Mouse (Mus musculus) hindbrain, embryonic 11.5 days (tissue): ENCODE data around the gene Pard6a. TPM values are rescaled to one million over a fixed set of nuclear protein-coding genes. Genes with fewer than 3 reads are reported as not detected.

Experiments used
- ATAC-seq: fragments of 200-750 bp; cut with Nextera tagmentation; 2 replicates; pipeline ENCODE4 v1.8.0; 2017; ENCODE audit warnings: mild to moderate bottlenecking, moderate TSS enrichment, moderate library complexity; ENCODE audit not compliant: low FRiP score
- DNase-seq: peaks from one replicate; pipeline ENCODE4 v3.0.0-alpha.2; 2015; ENCODE audit warnings: low spot score
- H3K27ac ChIP-seq: fragments of 300-500 bp; sonication (generic); 2 replicates; pipeline ENCODE4 v1.5.1; 2014; ENCODE audit warnings: mild to moderate bottlenecking, low read depth, low read length
- H3K27me3 ChIP-seq: fragments of 300-500 bp; sonication (generic); 2 replicates; pipeline ENCODE4 v1.6.1; 2014; ENCODE audit warnings: mild to moderate bottlenecking, low read length, moderate library complexity, mixed read lengths; ENCODE audit not compliant: control insufficient read depth, insufficient read depth
- H3K36me3 ChIP-seq: fragments of 300-500 bp; sonication (generic); 2 replicates; pipeline ENCODE4 v1.6.1; 2014; ENCODE audit warnings: mild to moderate bottlenecking, low read length, moderate library complexity, mixed read lengths; ENCODE audit not compliant: control insufficient read depth, insufficient read depth
- H3K4me1 ChIP-seq: fragments of 300-500 bp; sonication (generic); replicated peaks from 2 replicates; pipeline ENCODE4 v1.6.1; 2014; ENCODE audit warnings: low read length, mixed read lengths; ENCODE audit not compliant: control insufficient read depth, insufficient read depth
- H3K4me2 ChIP-seq: fragments of 300-500 bp; sonication (generic); replicated peaks from 2 replicates; pipeline ENCODE4 v1.6.1; 2014; ENCODE audit warnings: mild to moderate bottlenecking, low read depth, low read length
- H3K4me3 ChIP-seq: fragments of 300-500 bp; sonication (generic); 2 replicates; pipeline ENCODE4 v1.5.1; 2014; ENCODE audit warnings: low read depth, low read length
- H3K9ac ChIP-seq: fragments of 300-500 bp; sonication (generic); 2 replicates; pipeline ENCODE4 v1.6.1; 2014; ENCODE audit warnings: low read depth, low read length
- H3K9me3 ChIP-seq: fragments of 300-500 bp; sonication (generic); 2 replicates; pipeline ENCODE4 v1.6.1; 2016; ENCODE audit warnings: low read length; ENCODE audit not compliant: control insufficient read depth
- WGBS: fragments of 180-500 bp; shearing (Covaris S2); extraction: QIAGEN DNeasy Blood & Tissue Kit; methylation state at CpG from one replicate; pipeline ENCODE4 v1.1.7; 2014; 5-methylcytosine and 5-hydroxymethylcytosine counted together
- polyA plus RNA-seq: library from polyadenylated mRNA; unstranded; fragments of >200 nt; fragmentation: Nextera tagmentation; extraction: Ambion mirVana; gene quantifications from 2 replicates; pipeline ENCODE4 v1.2.1, GENCODE M21; 2014

Pard6a gene
- polyA plus RNA-seq, 1 experiment from 2014 or later: 25.9 TPM

DNA sequence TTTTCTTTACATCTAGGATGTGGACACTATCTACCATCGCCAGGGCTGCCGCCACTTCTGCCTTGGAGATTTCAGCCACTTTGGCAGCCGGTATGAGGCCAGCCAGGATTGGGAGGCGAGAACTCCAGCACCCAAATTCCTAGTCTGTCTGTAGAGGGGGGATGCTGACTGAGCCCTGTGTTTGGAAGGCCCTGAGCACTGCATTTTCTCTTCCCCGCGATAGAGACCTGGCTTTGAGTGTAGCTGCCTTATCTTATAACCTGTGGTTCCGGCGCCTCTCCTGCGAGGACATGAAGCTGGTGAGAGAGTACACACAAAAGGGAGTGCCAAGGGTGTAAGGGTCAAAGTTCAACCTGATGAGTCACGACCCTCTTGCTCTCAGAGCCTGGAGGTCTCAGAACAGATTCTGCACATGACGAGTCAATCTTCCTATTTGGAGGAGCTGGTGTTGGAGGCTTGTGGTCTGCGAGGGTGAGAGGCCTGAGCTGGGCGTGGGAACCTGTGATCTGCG lies 12.7 kb upstream of the Pard6a start:
- H3K27me3 ChIP-seq: no peaks in the 10 kb centered on the region
- 65% methylated on average over 14 of the region's 14 CpGs for WGBS
- H3K36me3 ChIP-seq: no peaks in the 10 kb centered on the region
- no peak for DNase-seq
- H3K4me1 ChIP-seq: no peaks in the 10 kb centered on the region
- no peak overlapping the region for H3K4me2 ChIP-seq
- no peaks in the 10 kb centered on the region for H3K9me3 ChIP-seq
- H3K9ac ChIP-seq: no peak overlapping the region
- no peak for ATAC-seq
- no peak overlapping the region for H3K27ac ChIP-seq
- no peak overlapping the region for H3K4me3 ChIP-seq

- ATAC-seq (no peak), DNase-seq (no peak)
- Histone ChIP-seq H3K9me3 (no peaks in the 10 kb centered on the region), H3K36me3 (no peaks in the 10 kb centered on the region), H3K27me3 (no peaks in the 10 kb centered on the region), H3K9ac (no peak overlapping the region), H3K4me2 (no peak overlapping the region), H3K4me3 (no peak overlapping the region), H3K27ac (no peak overlapping the region), H3K4me1 (no peaks in the 10 kb centered on the region)
- WGBS: 57% methylated on average over 35 of the region's 35 CpGs
Observed at GRCm38 (mm10) chr8:105689256-105689982, 11.5 kb upstream of the Pard6a start.

GRCm38 (mm10) chr8:105689983-105690360 lies 11.0 kb upstream of the Pard6a start:
- Histone ChIP-seq H3K9me3 (no peaks in the 10 kb centered on the region), H3K4me3 (no peak overlapping the region), H3K36me3 (no peaks in the 10 kb centered on the region), H3K27me3 (no peaks in the 10 kb centered on the region), H3K27ac (no peak overlapping the region), H3K4me2 (no peak overlapping the region), H3K9ac (no peak overlapping the region), H3K4me1 (no peaks in the 10 kb centered on the region; the same call in 1 of the 2 replicates)
- no peak for ATAC-seq
- DNase-seq: no peak
- 88% methylated on average over 9 of the region's 9 CpGs for WGBS

- Histone ChIP-seq H3K4me1 (peaks cover 4% of the 10 kb centered on the region), H3K27ac (no peak overlapping the region), H3K27me3 (no peaks in the 10 kb centered on the region), H3K4me3 (no peak overlapping the region), H3K36me3 (no peaks in the 10 kb centered on the region), H3K4me2 (no peak overlapping the region), H3K9ac (no peak overlapping the region), H3K9me3 (no peaks in the 10 kb centered on the region)
- 91% methylated on average over 14 of the region's 14 CpGs for WGBS
- DNase-seq (no peak), ATAC-seq (no peak)
Observed at GRCm38 (mm10) chr8:105690978-105691377, 10.0 kb upstream of the Pard6a start.

GRCm38 (mm10) chr8:105692449-105693182 lies 8.3 kb upstream of the Pard6a start:
- Histone ChIP-seq H3K9ac (no peak overlapping the region), H3K27ac (no peak overlapping the region), H3K36me3 (0 out of 2 replicates have a peak, but pooled peaks cover 2% of the 10 kb centered on the region), H3K4me2 (no peak overlapping the region), H3K4me1 (peaks cover 4% of the 10 kb centered on the region), H3K27me3 (no peaks in the 10 kb centered on the region), H3K4me3 (no peak overlapping the region), H3K9me3 (no peaks in the 10 kb centered on the region)
- ATAC-seq (no peak), DNase-seq (no peak)
- WGBS: 93% methylated on average over 11 of the region's 11 CpGs

DNA sequence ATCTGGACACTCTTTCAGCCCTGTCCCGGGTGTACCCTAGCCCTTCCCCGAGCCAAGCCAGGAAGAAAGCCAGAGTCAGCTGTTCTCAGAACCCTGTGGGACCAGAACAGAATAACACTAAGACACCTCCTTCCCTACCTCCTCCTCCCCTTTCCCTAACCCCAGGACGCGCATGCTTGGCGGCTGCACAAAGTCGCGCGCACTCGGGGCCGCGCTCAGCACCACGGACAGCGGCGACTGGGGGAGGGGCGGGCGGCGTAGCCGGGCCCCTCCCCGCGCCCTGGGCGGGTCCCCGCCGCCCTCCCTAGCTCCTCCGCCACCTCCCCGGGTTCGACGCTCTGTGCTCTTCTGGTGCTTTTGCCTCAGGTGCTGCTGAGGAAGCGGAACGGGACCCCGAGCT lies 7.3 kb upstream of the Pard6a start:
- peak overlapping the region; percentile 70 for H3K27ac ChIP-seq
- 0 out of 2 replicates have a peak, but pooled peaks cover 2% of the 10 kb centered on the region for H3K36me3 ChIP-seq
- peak overlapping the region; percentile 64 for H3K9ac ChIP-seq
- H3K4me3 ChIP-seq: peak overlapping the region; percentile 43
- no peaks in the 10 kb centered on the region for H3K9me3 ChIP-seq
- peak overlapping the region; percentile 86 for H3K4me2 ChIP-seq
- no peaks in the 10 kb centered on the region for H3K27me3 ChIP-seq
- DNase-seq: peak; percentile 84
- H3K4me1 ChIP-seq: peaks cover 4% of the 10 kb centered on the region
- WGBS: 17% methylated on average over 6 of the region's 30 CpGs
- ATAC-seq: peak; percentile 62

- Histone ChIP-seq H3K4me1 (peaks cover 4% of the 10 kb centered on the region), H3K9me3 (no peaks in the 10 kb centered on the region), H3K4me2 (peak overlapping the region; percentile 86), H3K27ac (peak overlapping the region; percentile 70), H3K4me3 (peak overlapping the region; percentile 43), H3K27me3 (no peaks in the 10 kb centered on the region), H3K36me3 (0 out of 2 replicates have a peak, but pooled peaks cover 2% of the 10 kb centered on the region), H3K9ac (peak overlapping the region; percentile 64)
- DNase-seq: peak; percentile 57
- peak; percentile 60 for ATAC-seq
- WGBS: 12% methylated on average over 24 of the region's 40 CpGs
Observed at GRCm38 (mm10) chr8:105694051-105694799, 6.7 kb upstream of the Pard6a start.

- WGBS: 82% methylated on average over 30 of the region's 30 CpGs
- H3K4me2 ChIP-seq: peak overlapping the region; percentile 86
- ATAC-seq (no peak), DNase-seq (no peak)
- H3K4me1 ChIP-seq: peaks cover 4% of the 10 kb centered on the region
- no peak overlapping the region for H3K27ac ChIP-seq
- H3K9ac ChIP-seq: no peak overlapping the region; the same call in 1 of the 2 replicates
- 0 out of 2 replicates have a peak, but pooled peaks cover 2% of the 10 kb centered on the region for H3K36me3 ChIP-seq
- H3K4me3 ChIP-seq: peak overlapping the region; percentile 43
- H3K9me3 ChIP-seq: no peaks in the 10 kb centered on the region
- H3K27me3 ChIP-seq: no peaks in the 10 kb centered on the region
Observed at GRCm38 (mm10) chr8:105695080-105695780, 5.7 kb upstream of the Pard6a start.
